Mouse (Mus musculus) small intestine, adult 2 months (tissue): ENCODE measurements around the gene Arpc2.

ENCODE experiments used
- CTCF ChIP-seq: fragments of 200-500 bp; IDR thresholded peaks from 2 replicates; pipeline ENCODE4 v1.5.1; 2012; ENCODE audit warnings: low read depth, mild to moderate bottlenecking, control low read depth, inconsistent platforms, low read length, moderate library complexity, mixed read lengths; ENCODE audit not compliant: insufficient replicate concordance, insufficient read length; ENCODE audit errors: extremely low read depth
- POLR2A ChIP-seq: fragments of 200-500 bp; IDR thresholded peaks from 2 replicates; pipeline ENCODE4 v1.6.1; 2012; ENCODE audit warnings: low read depth, mild to moderate bottlenecking, control low read depth, inconsistent platforms, low read length, moderate library complexity

- TF ChIP-seq CTCF (no peak), POLR2A (no peak)
Measured at GRCm38 (mm10) chr1:74249331-74249980, 13.6 kb downstream of the Arpc2 start.
